Mouse (Mus musculus): ENCODE measurements around the gene Ralgds. TPM values are rescaled to one million over a fixed set of nuclear protein-coding genes. Genes with fewer than 3 reads are reported as not detected.

Gene Ralgds
- polyA plus RNA-seq, 1 experiment, result 24.2 TPM

DNA sequence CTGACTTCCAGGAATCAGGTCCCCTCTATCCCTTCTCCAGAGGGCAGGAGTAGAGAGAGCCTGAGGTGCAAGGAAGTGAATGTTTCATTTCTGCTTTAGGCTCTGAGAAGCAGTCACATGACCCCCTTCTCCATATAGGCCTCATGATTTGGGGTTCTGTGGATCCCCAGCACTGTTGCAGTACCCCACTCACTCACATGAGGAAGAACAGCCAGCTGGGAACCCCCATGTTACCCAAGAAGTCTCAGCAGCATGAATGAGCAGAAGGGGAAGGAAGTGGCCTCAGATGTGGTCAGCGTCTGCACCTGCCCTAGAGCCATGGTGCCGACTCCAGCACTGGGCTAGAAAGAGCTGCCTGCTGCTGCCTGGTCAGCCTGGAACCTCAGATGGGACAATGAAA is 27.0 kb downstream of the Ralgds start:
- Histone ChIP-seq H3K27me3 (ENCODE audit: control insufficient read depth, insufficient read depth, insufficient read length) (no peaks in the 10 kb centered on the region), H3K36me3 (ENCODE audit: control insufficient read depth, insufficient read depth) (no peaks in the 10 kb centered on the region), H3ac (ENCODE audit: control insufficient read depth, insufficient read length) (no peak overlapping the region), H3K4me3 (no peak overlapping the region), H3K79me2 (ENCODE audit: control insufficient read depth, insufficient read depth) (no peaks in the 10 kb centered on the region), H3K4me2 (ENCODE audit: low read depth) (peak overlapping the region; percentile 73)
- TF ChIP-seq POLR2AphosphoS2 (IDR thresholded peaks at IDR 0.05; ENCODE audit: insufficient read length, low read depth), result no peak
- TF ChIP-seq TCF3 (IDR thresholded peaks at IDR 0.05; ENCODE audit: insufficient read length, low read depth), result no peak
- no peak for TF ChIP-seq POLR2A (IDR thresholded peaks at IDR 0.05; ENCODE audit: insufficient read length, low read depth)
- no peak for TF ChIP-seq SRF (IDR thresholded peaks at IDR 0.05; ENCODE audit: control insufficient read depth, insufficient read length, low read depth)
- TF ChIP-seq USF1 (IDR thresholded peaks at IDR 0.05; ENCODE audit: low read depth), result peak; percentile 53
- TF ChIP-seq E2F4 (IDR thresholded peaks at IDR 0.05; ENCODE audit: insufficient read depth), result no peak
- no peak for TF ChIP-seq CEBPB (IDR thresholded peaks at IDR 0.05; ENCODE audit: insufficient read depth, poor library complexity, severe bottlenecking)
- TF ChIP-seq REST (IDR thresholded peaks at IDR 0.05; ENCODE audit: insufficient read depth, insufficient read length), result no peak
- no peak for TF ChIP-seq MAX (IDR thresholded peaks at IDR 0.05; ENCODE audit: low read depth)
- peak in 2 of 3 experiments; percentile 34 to 61 for TF ChIP-seq MYOD1 (IDR thresholded peaks at IDR 0.05; ENCODE audit: control insufficient read depth in 1 of 3, insufficient read length in 2 of 3, low read depth in 2 of 3)
- peak in 2 of 3 experiments; percentile 10 to 72 for TF ChIP-seq MYOG (IDR thresholded peaks at IDR 0.05; ENCODE audit: control insufficient read depth in 1 of 3, insufficient read depth in 1 of 3, insufficient read length in 2 of 3, low read depth in 2 of 3)
- TF ChIP-seq TCF12 (IDR thresholded peaks at IDR 0.05; ENCODE audit: insufficient read depth, poor library complexity, severe bottlenecking), result no peak

DNA sequence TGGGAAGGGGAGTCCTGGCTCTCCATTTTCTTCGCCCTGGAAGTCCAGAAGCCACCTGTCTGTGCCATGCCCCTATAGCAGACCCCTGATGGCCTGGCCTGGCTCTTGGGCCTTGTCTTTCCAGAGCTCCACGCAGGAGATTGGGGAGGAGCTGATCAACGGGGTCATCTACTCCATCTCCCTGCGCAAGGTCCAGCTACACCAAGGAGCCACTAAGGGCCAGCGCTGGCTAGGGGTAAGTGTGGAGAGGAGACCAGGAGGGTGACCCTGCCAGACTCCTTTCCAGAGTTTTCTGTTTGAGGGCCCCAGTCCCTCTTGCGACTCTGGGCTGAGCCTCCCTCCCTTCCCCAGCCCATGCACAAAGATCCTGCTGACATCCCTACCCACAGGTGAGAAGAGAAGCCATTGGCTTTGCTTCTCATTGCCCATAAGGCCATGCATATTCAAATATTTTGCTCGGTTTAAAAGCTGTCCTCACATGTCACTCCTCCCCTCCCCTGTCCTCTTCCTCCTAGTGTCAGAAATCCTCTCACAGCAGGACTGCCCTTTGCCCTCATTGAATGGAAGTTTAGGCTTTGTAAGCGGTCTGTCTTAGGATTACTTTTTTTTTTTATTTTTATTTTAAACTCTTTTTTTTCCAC is 27.8 kb downstream of the Ralgds start:
- H3K4me3 ChIP-seq, result no peak overlapping the region
- TF ChIP-seq E2F4 (IDR thresholded peaks at IDR 0.05; ENCODE audit: insufficient read depth) (no peak), USF1 (IDR thresholded peaks at IDR 0.05; ENCODE audit: low read depth) (no peak), MYOD1 (IDR thresholded peaks at IDR 0.05; ENCODE audit: control insufficient read depth in 1 of 3, insufficient read length in 2 of 3, low read depth in 2 of 3) (no peak), CEBPB (IDR thresholded peaks at IDR 0.05; ENCODE audit: insufficient read depth, poor library complexity, severe bottlenecking) (no peak), TCF3 (IDR thresholded peaks at IDR 0.05; ENCODE audit: insufficient read length, low read depth) (no peak), POLR2AphosphoS2 (IDR thresholded peaks at IDR 0.05; ENCODE audit: insufficient read length, low read depth) (no peak), SRF (IDR thresholded peaks at IDR 0.05; ENCODE audit: control insufficient read depth, insufficient read length, low read depth) (no peak), POLR2A (IDR thresholded peaks at IDR 0.05; ENCODE audit: insufficient read length, low read depth) (no peak), MAX (IDR thresholded peaks at IDR 0.05; ENCODE audit: low read depth) (no peak), TCF12 (IDR thresholded peaks at IDR 0.05; ENCODE audit: insufficient read depth, poor library complexity, severe bottlenecking) (no peak), REST (IDR thresholded peaks at IDR 0.05; ENCODE audit: insufficient read depth, insufficient read length) (no peak), MYOG (IDR thresholded peaks at IDR 0.05; ENCODE audit: control insufficient read depth in 1 of 3, insufficient read depth in 1 of 3, insufficient read length in 2 of 3, low read depth in 2 of 3) (no peak)
- no peaks in the 10 kb centered on the region for H3K36me3 ChIP-seq (ENCODE audit: control insufficient read depth, insufficient read depth)
- H3ac ChIP-seq (ENCODE audit: control insufficient read depth, insufficient read length), result no peak overlapping the region
- H3K27me3 ChIP-seq (ENCODE audit: control insufficient read depth, insufficient read depth, insufficient read length), result no peaks in the 10 kb centered on the region
- peak overlapping the region; percentile 73 for H3K4me2 ChIP-seq (ENCODE audit: low read depth)
- H3K79me2 ChIP-seq (ENCODE audit: control insufficient read depth, insufficient read depth), result no peaks in the 10 kb centered on the region

DNA sequence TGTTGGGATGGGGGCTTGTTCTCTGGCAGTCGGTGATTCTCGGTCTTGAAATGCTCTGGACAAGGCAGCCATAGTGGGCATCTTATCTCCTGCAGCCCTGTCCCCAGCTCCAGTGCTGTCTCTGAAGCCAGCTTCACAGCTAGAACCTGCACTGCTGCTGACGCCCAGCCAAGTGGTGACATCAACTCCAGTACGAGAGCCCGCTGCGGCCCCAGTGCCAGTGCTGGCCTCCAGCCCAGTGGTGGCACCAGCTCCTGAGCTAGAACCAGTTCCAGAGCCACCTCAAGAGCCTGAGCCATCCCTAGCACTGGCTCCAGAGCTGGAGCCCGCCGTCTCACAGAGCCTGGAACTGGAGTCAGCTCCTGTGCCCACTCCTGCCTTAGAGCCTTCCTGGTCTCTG is 31.0 kb downstream of the Ralgds start:
- no peak overlapping the region for H3ac ChIP-seq (ENCODE audit: control insufficient read depth, insufficient read length)
- H3K4me3 ChIP-seq, result no peak overlapping the region
- no peaks in the 10 kb centered on the region for H3K36me3 ChIP-seq (ENCODE audit: control insufficient read depth, insufficient read depth)
- no peaks in the 10 kb centered on the region for H3K79me2 ChIP-seq (ENCODE audit: control insufficient read depth, insufficient read depth)
- no peak overlapping the region for H3K4me2 ChIP-seq (ENCODE audit: low read depth)
- no peaks in the 10 kb centered on the region for H3K27me3 ChIP-seq (ENCODE audit: control insufficient read depth, insufficient read depth, insufficient read length)
- TF ChIP-seq MYOG (IDR thresholded peaks at IDR 0.05; ENCODE audit: control insufficient read depth in 1 of 3, insufficient read depth in 1 of 3, insufficient read length in 2 of 3, low read depth in 2 of 3) (no peak), TCF3 (IDR thresholded peaks at IDR 0.05; ENCODE audit: insufficient read length, low read depth) (no peak), REST (IDR thresholded peaks at IDR 0.05; ENCODE audit: insufficient read depth, insufficient read length) (no peak), MYOD1 (IDR thresholded peaks at IDR 0.05; ENCODE audit: control insufficient read depth in 1 of 3, insufficient read length in 2 of 3, low read depth in 2 of 3) (no peak), E2F4 (IDR thresholded peaks at IDR 0.05; ENCODE audit: insufficient read depth) (no peak), POLR2AphosphoS2 (IDR thresholded peaks at IDR 0.05; ENCODE audit: insufficient read length, low read depth) (no peak), TCF12 (IDR thresholded peaks at IDR 0.05; ENCODE audit: insufficient read depth, poor library complexity, severe bottlenecking) (no peak), SRF (IDR thresholded peaks at IDR 0.05; ENCODE audit: control insufficient read depth, insufficient read length, low read depth) (no peak), USF1 (IDR thresholded peaks at IDR 0.05; ENCODE audit: low read depth) (no peak), MAX (IDR thresholded peaks at IDR 0.05; ENCODE audit: low read depth) (no peak), POLR2A (IDR thresholded peaks at IDR 0.05; ENCODE audit: insufficient read length, low read depth) (no peak), CEBPB (IDR thresholded peaks at IDR 0.05; ENCODE audit: insufficient read depth, poor library complexity, severe bottlenecking) (no peak)

DNA sequence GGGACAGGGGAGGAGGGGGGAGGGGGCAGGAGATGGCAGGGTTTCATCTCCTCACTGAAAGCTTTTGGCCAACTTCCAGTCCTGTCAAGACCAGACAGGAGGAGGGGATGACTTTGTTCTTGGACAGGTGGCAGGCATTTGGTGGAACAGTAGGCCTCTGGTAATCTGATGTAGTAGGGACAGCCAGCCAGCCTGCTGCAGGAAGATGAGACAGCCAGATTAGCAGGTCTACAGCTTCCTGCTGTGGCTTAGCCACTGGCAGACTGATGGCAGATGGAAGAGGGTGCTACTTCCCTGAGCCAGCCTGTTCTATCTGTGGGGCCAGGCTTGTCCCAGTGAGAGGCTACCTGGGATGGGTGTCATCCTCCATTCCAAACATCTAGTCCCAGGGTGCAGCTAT is 33.1 kb downstream of the Ralgds start:
- TF ChIP-seq MYOD1 (IDR thresholded peaks at IDR 0.05; ENCODE audit: control insufficient read depth in 1 of 3, insufficient read length in 2 of 3, low read depth in 2 of 3) (peak in 1 of 3 experiments; percentile 5), MYOG (IDR thresholded peaks at IDR 0.05; ENCODE audit: control insufficient read depth in 1 of 3, insufficient read depth in 1 of 3, insufficient read length in 2 of 3, low read depth in 2 of 3) (no peak), MAX (IDR thresholded peaks at IDR 0.05; ENCODE audit: low read depth) (no peak), E2F4 (IDR thresholded peaks at IDR 0.05; ENCODE audit: insufficient read depth) (no peak), SRF (IDR thresholded peaks at IDR 0.05; ENCODE audit: control insufficient read depth, insufficient read length, low read depth) (no peak), CEBPB (IDR thresholded peaks at IDR 0.05; ENCODE audit: insufficient read depth, poor library complexity, severe bottlenecking) (no peak), TCF12 (IDR thresholded peaks at IDR 0.05; ENCODE audit: insufficient read depth, poor library complexity, severe bottlenecking) (no peak), USF1 (IDR thresholded peaks at IDR 0.05; ENCODE audit: low read depth) (no peak)
- Histone ChIP-seq H3K27me3 (ENCODE audit: control insufficient read depth, insufficient read depth, insufficient read length) (no peaks in the 10 kb centered on the region), H3K36me3 (ENCODE audit: control insufficient read depth, insufficient read depth) (no peaks in the 10 kb centered on the region), H3K4me2 (ENCODE audit: low read depth) (no peak overlapping the region), H3K4me3 (no peak overlapping the region), H3K79me2 (ENCODE audit: control insufficient read depth, insufficient read depth) (no peaks in the 10 kb centered on the region), H3ac (ENCODE audit: control insufficient read depth, insufficient read length) (no peak overlapping the region)

Measured in myocyte (in vitro differentiated cells).